Mouse (Mus musculus) liver, postnatal 0 days (tissue): ENCODE results near the gene Fbxl13.

Experiments
- CTCF ChIP-seq: sonication (generic); IDR thresholded peaks from 2 replicates; pipeline ENCODE4 v1.5.1; 2016; ENCODE audit warnings: antibody characterized with exemption, low read depth
- EP300 ChIP-seq: IDR thresholded peaks from 2 replicates; pipeline ENCODE4 v1.6.1; 2016; ENCODE audit warnings: antibody characterized with exemption, low read depth, mild to moderate bottlenecking

DNA sequence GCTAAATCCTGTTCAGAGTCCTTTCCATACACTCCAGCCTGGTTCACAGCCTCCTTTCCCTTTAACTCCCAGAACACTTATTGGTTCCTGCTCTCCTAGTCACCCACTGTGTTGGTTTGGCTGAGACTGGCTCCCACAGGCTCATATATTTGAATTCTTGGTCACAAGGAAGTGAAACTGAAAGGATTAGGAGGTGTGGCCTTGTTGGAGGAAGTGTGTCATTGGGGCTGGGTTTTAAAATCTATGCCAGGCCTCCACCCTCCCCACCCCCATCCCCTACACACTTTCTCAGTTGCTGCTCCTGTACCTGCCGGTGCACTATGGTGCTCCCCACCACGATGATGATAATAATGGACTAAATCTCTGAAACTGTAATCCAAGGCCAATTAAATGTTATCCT, 127.9 kb downstream of the Fbxl13 start:
- TF ChIP-seq CTCF: no peak
- no peak for TF ChIP-seq EP300
